Mouse (Mus musculus) thymus, postnatal 14 days (tissue): ENCODE data around the gene Cnksr1.

ENCODE experiments used
- DNase-seq: peaks from one replicate; pipeline ENCODE4 v3.0.0; 2021

Gene Cnksr1

GRCm38 (mm10) chr4:134252911-134253721 lies 14.9 kb upstream of the Cnksr1 start:
- DNase-seq = no peak

GRCm38 (mm10) chr4:134252131-134252910 lies 14.1 kb upstream of the Cnksr1 start:
- DNase-seq = no peak

GRCm38 (mm10) chr4:134251241-134252130 lies 13.3 kb upstream of the Cnksr1 start:
- DNase-seq = peak; percentile 61

- no peak for DNase-seq
These were observed 12.7 kb upstream of the Cnksr1 start for GRCm38 (mm10) chr4:134250930-134251240.

GRCm38 (mm10) chr4:134250116-134250929 lies 12.1 kb upstream of the Cnksr1 start:
- DNase-seq = no peak

GRCm38 (mm10) chr4:134249651-134250050 lies 11.5 kb upstream of the Cnksr1 start:
- peak; percentile 81 for DNase-seq

GRCm38 (mm10) chr4:134246719-134247258 lies 8.6 kb upstream of the Cnksr1 start, which contains the start of gene Gm30191:
Gene Gm30191 (plus strand): TSS chr4:134246935.
- no peak for DNase-seq

- no peak for DNase-seq
These were observed 8.1 kb upstream of the Cnksr1 start for GRCm38 (mm10) chr4:134246256-134246655.

- peak; percentile 98 for DNase-seq
These were observed 7.1 kb upstream of the Cnksr1 start, which contains the start of gene Zfp593 for GRCm38 (mm10) chr4:134245148-134245843. Gene Zfp593 (minus strand): TSS chr4:134245592.

- no peak for DNase-seq
These were observed 5.5 kb upstream of the Cnksr1 start, which contains the start of gene E130218I03Rik for GRCm38 (mm10) chr4:134243516-134244250. Gene E130218I03Rik (plus strand): TSS chr4:134243662.

- DNase-seq = no peak
These were observed 487 bp upstream of the Cnksr1 start for GRCm38 (mm10) chr4:134238686-134239085.

GRCm38 (mm10) chr4:134237582-134238278 lies 469 bp downstream of the Cnksr1 start:
- no peak for DNase-seq

- no peak for DNase-seq
These were observed 3.3 kb downstream of the Cnksr1 start for GRCm38 (mm10) chr4:134234876-134235275.

- no peak for DNase-seq
These were observed 7.8 kb downstream of the Cnksr1 start for GRCm38 (mm10) chr4:134230431-134230830.

GRCm38 (mm10) chr4:134227194-134227593 lies 11.0 kb downstream of the Cnksr1 start, which contains the start of gene Catsper4:
Gene Catsper4 (minus strand): TSS chr4:134227383.
- no peak for DNase-seq

- no peak for DNase-seq
These were observed 15.2 kb downstream of the Cnksr1 start for GRCm38 (mm10) chr4:134222793-134223600.

- DNase-seq = no peak
These were observed 31.6 kb downstream of the Cnksr1 start for GRCm38 (mm10) chr4:134206488-134207053.

- DNase-seq = no peak
These were observed 34.8 kb downstream of the Cnksr1 start for GRCm38 (mm10) chr4:134203340-134203896.
